Mouse (Mus musculus) forebrain, embryonic 12.5 days (tissue): ENCODE data around the gene Gm6358. TPM values are rescaled to one million over a fixed set of nuclear protein-coding genes. Genes with fewer than 3 reads are reported as not detected.
"Not testable (repeated sequence)": the region's sequence is repeated elsewhere in the genome, so short reads cannot be mapped to it uniquely, and the experiment has no call there.

Experiments
- ATAC-seq: fragments of 200-750 bp; cut with Nextera tagmentation; 2 replicates; pipeline ENCODE4 v1.8.0; 2017; ENCODE audit warnings: moderate TSS enrichment; ENCODE audit not compliant: low FRiP score
- H3K27ac ChIP-seq: fragments of 300-500 bp; sonication (generic); 2 replicates; pipeline ENCODE4 v1.5.1; 2016; ENCODE audit warnings: mild to moderate bottlenecking
- H3K27me3 ChIP-seq: fragments of 300-500 bp; sonication (generic); 2 replicates; pipeline ENCODE4 v1.6.1; 2016; ENCODE audit warnings: mild to moderate bottlenecking
- H3K36me3 ChIP-seq: fragments of 300-500 bp; sonication (generic); replicated peaks from 2 replicates; pipeline ENCODE4 v1.6.1; 2016; ENCODE audit warnings: mild to moderate bottlenecking
- H3K4me1 ChIP-seq: fragments of 300-500 bp; sonication (generic); 2 replicates; pipeline ENCODE4 v1.6.1; 2016
- H3K4me2 ChIP-seq: fragments of 300-500 bp; sonication (generic); 2 replicates; pipeline ENCODE4 v1.6.1; 2016; ENCODE audit warnings: mild to moderate bottlenecking, moderate library complexity
- H3K4me3 ChIP-seq: fragments of 300-500 bp; sonication (generic); replicated peaks from 2 replicates; pipeline ENCODE4 v1.5.1; 2016; ENCODE audit warnings: mild to moderate bottlenecking
- H3K9ac ChIP-seq: fragments of 300-500 bp; sonication (generic); 2 replicates; pipeline ENCODE4 v1.6.1; 2016; ENCODE audit warnings: mild to moderate bottlenecking
- H3K9me3 ChIP-seq: fragments of 300-500 bp; sonication (generic); 2 replicates; pipeline ENCODE4 v1.6.1; 2016
- WGBS: fragments of 180-500 bp; shearing (Covaris S2); methylation state at CpG from one replicate; pipeline ENCODE4 v1.1.7; 2016; 5-methylcytosine and 5-hydroxymethylcytosine counted together
- polyA plus RNA-seq: library from polyadenylated mRNA; unstranded; fragments of >200 nt; fragmentation: Nextera tagmentation; extraction: Ambion mirVana; gene quantifications from 2 replicates; pipeline ENCODE4 v1.2.1, GENCODE M21; 2016

Gene Gm6358
- not detected in 2 replicates for polyA plus RNA-seq

DNA sequence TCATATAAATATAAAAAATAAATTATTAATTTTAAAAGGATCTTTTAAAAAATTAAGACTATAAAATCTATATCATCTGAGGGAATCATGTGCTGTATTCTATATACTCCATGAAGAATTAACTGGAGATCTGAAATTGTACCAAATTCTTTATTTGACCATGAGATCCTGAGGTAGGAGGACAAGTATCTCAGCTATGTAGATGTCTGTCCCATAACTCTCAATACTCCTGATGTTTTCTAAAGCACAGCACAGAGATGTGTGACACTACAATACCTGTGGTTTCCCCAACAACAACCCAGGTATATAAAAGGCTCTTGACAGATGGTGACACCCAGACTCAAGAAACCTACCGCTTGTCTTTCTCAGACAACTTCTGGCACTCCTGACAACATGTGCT lies at the start of gene Gm6358:
Gm6358 (plus strand) TSS at position 301 of the 400 bp plus-strand sequence.
- no peak within 1 kb of the TSS for H3K9ac ChIP-seq
- no peak within 1 kb of the TSS for H3K4me2 ChIP-seq
- H3K27ac ChIP-seq, result no peak within 1 kb of the TSS
- H3K9me3 ChIP-seq, result no peaks in the 10 kb centered on the region
- H3K4me3 ChIP-seq, result no peak within 1 kb of the TSS
- no peaks in the 10 kb centered on the region for H3K27me3 ChIP-seq
- H3K4me1 ChIP-seq, result no peaks in the 10 kb centered on the region
- no peak for ATAC-seq
- 88% methylated on average over 1 of the region's 1 CpGs for WGBS
- no peaks in the 10 kb centered on the region for H3K36me3 ChIP-seq

- no peak for ATAC-seq
- Histone ChIP-seq H3K36me3 (no peaks in the 10 kb centered on the region), H3K27me3 (no peaks in the 10 kb centered on the region), H3K9ac (no peak within 1 kb of the TSS), H3K27ac (no peak within 1 kb of the TSS), H3K4me3 (no peak within 1 kb of the TSS), H3K4me2 (no peak within 1 kb of the TSS), H3K4me1 (no peaks in the 10 kb centered on the region), H3K9me3 (no peaks in the 10 kb centered on the region)
- WGBS, result 94% methylated on average over 1 of the region's 1 CpGs
Observed at GRCm38 (mm10) chr16:89150786-89151185, 10.1 kb downstream of the Gm6358 start, which contains the start of gene Gm10061. Gene Gm10061 (plus strand): TSS chr16:89151086.

- ATAC-seq, result no peak
- Histone ChIP-seq H3K4me2 (no peak within 1 kb of the TSS), H3K36me3 (no peaks in the 10 kb centered on the region), H3K9me3 (no peaks in the 10 kb centered on the region), H3K27ac (no peak within 1 kb of the TSS), H3K4me1 (no peaks in the 10 kb centered on the region), H3K4me3 (no peak within 1 kb of the TSS), H3K9ac (no peak within 1 kb of the TSS), H3K27me3 (no peaks in the 10 kb centered on the region)
- WGBS, result 91% methylated on average over 4 of the region's 4 CpGs
Observed at GRCm38 (mm10) chr16:89157652-89158051, 17.0 kb downstream of the Gm6358 start, which contains the start of gene Gm9789. Gene Gm9789 (plus strand): TSS chr16:89157952.

DNA sequence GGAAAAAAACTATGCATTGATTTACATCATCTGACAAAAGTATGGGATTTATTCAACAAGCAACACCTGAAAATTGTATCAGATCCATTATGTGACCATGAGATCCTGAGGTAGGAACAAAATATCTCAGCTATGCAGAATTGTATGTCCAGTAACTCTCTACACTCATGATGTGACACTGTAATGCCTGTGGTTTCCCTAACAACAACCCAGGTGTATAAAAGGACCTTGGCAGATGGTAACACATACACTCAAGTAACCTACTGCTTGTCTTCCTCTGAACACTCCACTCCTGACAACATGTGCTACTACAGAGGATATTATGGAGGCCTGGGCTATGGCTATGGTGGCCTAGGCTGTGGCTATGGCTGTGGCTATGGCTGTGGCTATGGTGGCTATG lies 28.5 kb downstream of the Gm6358 start, which contains the start of gene Gm7735:
Gm7735 (plus strand) TSS at position 301 of the 400 bp plus-strand sequence.
- not testable (repeated sequence) for H3K36me3 ChIP-seq, ATAC-seq, H3K4me1 ChIP-seq, H3K4me2 ChIP-seq, H3K4me3 ChIP-seq, H3K27ac ChIP-seq, H3K27me3 ChIP-seq, H3K9ac ChIP-seq, H3K9me3 ChIP-seq

DNA sequence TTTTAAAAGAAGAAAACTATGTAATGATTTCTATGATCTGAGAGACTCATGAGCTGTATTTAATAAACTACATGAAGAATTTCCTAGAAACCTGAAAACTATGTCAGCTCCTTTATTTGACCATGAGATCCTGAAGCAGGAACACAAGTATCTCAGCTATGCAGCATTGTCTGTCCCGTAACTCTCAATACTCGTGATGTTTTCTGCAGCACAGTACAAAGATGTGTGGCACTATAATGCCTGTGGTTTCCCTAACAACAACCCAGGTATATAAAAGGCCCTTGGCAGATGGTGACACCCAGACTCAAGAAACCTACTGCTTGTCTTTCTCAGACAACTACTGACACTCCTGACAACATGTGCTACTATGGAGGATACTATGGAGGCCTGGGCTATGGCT lies 33.8 kb downstream of the Gm6358 start, which contains the start of gene 1110057P08Rik:
1110057P08Rik (plus strand) TSS at position 301 of the 400 bp plus-strand sequence.
- no peaks in the 10 kb centered on the region for H3K9me3 ChIP-seq
- H3K4me3 ChIP-seq, result no peak within 1 kb of the TSS
- no peak for ATAC-seq
- H3K36me3 ChIP-seq, result no peaks in the 10 kb centered on the region
- no peak within 1 kb of the TSS for H3K9ac ChIP-seq
- no peak within 1 kb of the TSS for H3K4me2 ChIP-seq
- H3K4me1 ChIP-seq, result no peaks in the 10 kb centered on the region
- H3K27me3 ChIP-seq, result no peaks in the 10 kb centered on the region
- WGBS, result 86% methylated on average over 2 of the region's 2 CpGs
- H3K27ac ChIP-seq, result no peak within 1 kb of the TSS

- no peaks in the 10 kb centered on the region for H3K36me3 ChIP-seq
- H3K27me3 ChIP-seq, result no peaks in the 10 kb centered on the region
- 86% methylated on average over 4 of the region's 4 CpGs for WGBS
- no peak overlapping the region for H3K9ac ChIP-seq
- no peak for ATAC-seq
- H3K4me3 ChIP-seq, result no peak overlapping the region
- H3K9me3 ChIP-seq, result no peaks in the 10 kb centered on the region
- H3K4me1 ChIP-seq, result no peaks in the 10 kb centered on the region
- H3K27ac ChIP-seq, result no peak overlapping the region
- no peak overlapping the region for H3K4me2 ChIP-seq
Observed at GRCm38 (mm10) chr16:89188621-89189020, 48.0 kb downstream of the Gm6358 start.

Other genes starting within 250 kb of the Gm6358 start
- not detected in 2 replicates for gene Krtap19-5, start 244.4 kb upstream of the Gm6358 start, polyA plus RNA-seq
- gene Krtap19-9b, start 208.6 kb upstream of the Gm6358 start, polyA plus RNA-seq, result not detected in 2 replicates
- not detected in 2 replicates for gene Krtap16-3, start 178.0 kb upstream of the Gm6358 start, polyA plus RNA-seq
- not detected in 2 replicates for gene Krtap22-2, start 130.1 kb upstream of the Gm6358 start, polyA plus RNA-seq
- not detected in 2 replicates for gene Gm10229, start 125.6 kb upstream of the Gm6358 start, polyA plus RNA-seq
- gene Krtap6-1, start 109.2 kb upstream of the Gm6358 start, polyA plus RNA-seq, result not detected in 2 replicates
- not detected in 2 replicates for gene Gm10228, start 99.4 kb upstream of the Gm6358 start, polyA plus RNA-seq
- not detected in 2 replicates for gene Krtap6-5, start 93.0 kb upstream of the Gm6358 start, polyA plus RNA-seq
- not detected in 2 replicates for gene 1110025L11Rik, start 76.8 kb upstream of the Gm6358 start, polyA plus RNA-seq
- not detected in 2 replicates for gene Krtap6-3, start 56.8 kb upstream of the Gm6358 start, polyA plus RNA-seq
- not detected in 2 replicates for gene Gm10061, start 10.2 kb downstream of the Gm6358 start, polyA plus RNA-seq
- gene Gm9789, start 17.1 kb downstream of the Gm6358 start, polyA plus RNA-seq, result not detected in 2 replicates
- gene Gm7735, start 28.6 kb downstream of the Gm6358 start, polyA plus RNA-seq, result not detected in 2 replicates
- gene 1110057P08Rik, start 33.9 kb downstream of the Gm6358 start, polyA plus RNA-seq, result not detected in 2 replicates
- not detected in 2 replicates for gene Krtap20-2, start 65.0 kb downstream of the Gm6358 start, polyA plus RNA-seq